Mouse (Mus musculus) bone marrow macrophage, adult 2 months (primary cell): ENCODE results near the gene Bicdl2.

Experiments
- CTCF ChIP-seq: IDR thresholded peaks from 2 replicates; pipeline ENCODE4 v1.5.1; 2012; ENCODE audit warnings: low read depth, mild to moderate bottlenecking, low read length, moderate library complexity
- POLR2A ChIP-seq: IDR thresholded peaks from 2 replicates; pipeline ENCODE4 v1.6.1; 2012; ENCODE audit warnings: mild to moderate bottlenecking, low read depth, low read length, borderline replicate concordance

- TF ChIP-seq POLR2A, result no peak
- no peak for TF ChIP-seq CTCF
Measured at GRCm38 (mm10) chr17:23660876-23661200, 532 bp downstream of the Bicdl2 start.
